Mouse (Mus musculus) erythroblast, embryonic 14.5 days (primary cell): ENCODE data around the gene Fbxl14.

Experiments
- GATA1 ChIP-seq: IDR thresholded peaks from 2 replicates; pipeline ENCODE4 v1.6.1; 2012; ENCODE audit warnings: low read length, inconsistent platforms, mixed read lengths
- TAL1 ChIP-seq: IDR thresholded peaks from 3 replicates; pipeline ENCODE4 v1.6.1; 2012; ENCODE audit warnings: low read length, inconsistent platforms, mixed read lengths

DNA sequence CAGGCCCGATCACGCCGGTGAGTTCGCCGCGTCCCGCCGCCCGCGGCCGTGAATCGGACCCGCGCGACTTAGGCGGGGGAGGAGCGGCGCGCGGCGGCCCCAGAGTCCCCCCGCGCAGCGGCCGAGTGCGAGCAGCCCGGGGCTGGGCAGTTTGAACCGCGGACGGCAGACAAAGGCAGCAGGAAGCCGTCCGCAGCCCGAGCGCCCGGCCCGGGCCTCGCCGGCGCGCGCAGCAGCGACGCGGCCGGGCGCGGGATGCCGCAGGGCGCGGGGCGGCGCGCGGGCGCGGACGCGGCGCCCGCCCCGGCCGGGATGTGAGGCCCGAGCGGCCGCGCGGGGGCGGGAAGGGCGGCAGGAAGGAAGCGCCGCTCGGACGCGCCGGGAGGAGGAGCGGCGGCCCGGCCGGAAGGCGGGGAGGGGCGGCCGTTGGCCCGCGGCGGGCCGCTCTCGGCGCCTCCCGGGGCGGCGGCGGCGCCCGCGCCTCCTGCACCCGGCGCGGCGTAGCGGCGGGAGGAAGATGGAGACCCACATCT is at the start of gene Fbxl14:
- TF ChIP-seq GATA1 = no peak
- TF ChIP-seq TAL1 = no peak
